Mouse (Mus musculus) naive thymus-derived CD4-positive, alpha-beta T cell, adult 2 months (primary cell): Measurements from ENCODE around the gene Kcnc4.

Source experiments
- DNase-seq: peaks from one replicate; pipeline ENCODE4 v3.0.0-alpha.2; 2011; ENCODE audit warnings: low read depth

Gene Kcnc4

GRCm38 (mm10) chr3:107458104-107458503 lies 1.2 kb downstream of the Kcnc4 start:
- DNase-seq = no peak

DNA sequence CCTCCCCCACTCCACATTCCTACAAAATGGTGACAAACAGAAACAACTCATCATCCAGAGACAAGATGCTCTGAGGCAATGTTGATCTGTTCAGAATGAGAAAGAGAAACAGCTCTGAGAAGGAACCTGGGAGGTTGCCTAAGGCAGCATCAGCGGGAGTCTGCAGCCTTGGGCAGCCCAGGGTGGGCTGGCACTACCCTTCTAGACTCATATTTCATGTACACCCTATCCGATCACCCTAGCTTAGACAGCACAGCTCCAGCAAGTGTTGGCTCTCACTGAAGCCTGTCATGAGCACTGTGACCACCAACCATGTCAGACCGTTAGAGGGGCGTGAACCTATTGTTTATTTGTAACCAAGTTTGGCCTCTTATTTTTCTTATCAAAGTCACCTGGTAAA lies 5.1 kb downstream of the Kcnc4 start:
- no peak for DNase-seq

- DNase-seq = no peak
These were observed 12.5 kb downstream of the Kcnc4 start for GRCm38 (mm10) chr3:107446822-107447221.

- DNase-seq = no peak
These were observed 15.5 kb downstream of the Kcnc4 start for GRCm38 (mm10) chr3:107443866-107444265.

- no peak for DNase-seq
These were observed 17.2 kb downstream of the Kcnc4 start for GRCm38 (mm10) chr3:107442191-107442590.

DNA sequence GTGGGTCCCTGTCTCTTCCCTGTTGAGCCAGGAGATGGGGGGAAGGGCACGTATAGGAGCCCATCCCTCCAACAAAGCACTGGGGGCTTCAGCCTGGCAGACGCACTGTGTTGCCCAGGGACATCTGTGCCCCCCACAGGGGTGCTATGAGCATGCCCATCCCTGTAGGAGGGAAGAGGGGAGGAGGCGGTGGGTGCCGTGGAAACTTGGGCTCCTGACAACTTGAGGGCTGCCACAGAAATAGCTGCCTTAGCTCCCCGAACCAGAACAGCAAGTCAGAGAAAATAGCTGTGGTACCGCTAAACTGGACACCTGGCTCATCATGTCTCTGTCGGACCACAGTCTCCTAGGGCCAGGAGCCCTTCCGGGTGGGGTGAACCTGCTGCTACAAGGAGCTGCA lies 18.0 kb downstream of the Kcnc4 start:
- DNase-seq = no peak

GRCm38 (mm10) chr3:107439280-107439679 lies 20.1 kb downstream of the Kcnc4 start:
- no peak for DNase-seq

GRCm38 (mm10) chr3:107437666-107438065 lies 21.7 kb downstream of the Kcnc4 start:
- DNase-seq = no peak

DNA sequence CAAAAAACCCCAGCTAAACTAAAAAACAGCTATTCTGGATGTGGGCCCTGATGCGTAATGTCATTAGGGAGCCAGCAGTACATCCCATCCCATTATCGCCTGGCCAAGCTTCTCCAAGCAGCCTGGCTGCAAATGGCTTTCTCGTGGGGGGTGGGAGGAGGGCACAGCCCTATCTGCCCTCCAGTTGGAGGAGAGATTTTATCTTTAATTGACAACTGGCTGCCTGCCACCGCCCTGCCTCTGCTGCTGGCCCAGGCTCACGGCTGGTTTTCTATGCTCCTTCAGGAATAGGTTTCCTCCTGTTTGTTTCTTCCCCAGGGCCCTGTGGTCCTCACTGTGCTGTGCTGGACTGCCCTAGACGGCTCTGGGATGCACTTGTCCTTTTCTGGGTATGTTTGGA lies 22.9 kb downstream of the Kcnc4 start:
- no peak for DNase-seq

DNA sequence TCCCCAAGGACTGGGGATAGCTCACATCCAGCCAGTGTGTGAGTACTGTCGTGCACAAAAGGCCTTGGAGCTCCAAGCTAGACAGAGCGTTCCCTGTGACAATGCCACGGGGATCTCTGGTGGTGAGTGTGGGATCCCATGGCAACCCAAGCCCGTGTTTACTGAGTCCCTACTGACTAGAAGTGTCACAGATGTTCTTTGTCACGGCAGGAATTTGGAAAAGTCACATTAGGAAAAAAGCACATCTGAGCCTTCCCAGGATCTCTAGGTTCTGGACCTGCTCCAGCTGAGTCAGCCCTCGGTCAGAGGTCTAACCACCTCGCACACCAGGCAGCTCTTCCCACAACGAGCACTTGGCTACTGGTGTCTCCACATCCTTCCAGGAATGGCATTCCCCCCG lies 25.7 kb downstream of the Kcnc4 start:
- no peak for DNase-seq

GRCm38 (mm10) chr3:107431268-107431667 lies 28.1 kb downstream of the Kcnc4 start:
- DNase-seq = no peak

GRCm38 (mm10) chr3:107424258-107425041 lies 34.9 kb downstream of the Kcnc4 start:
- DNase-seq = no peak

GRCm38 (mm10) chr3:107420156-107420555 lies 39.2 kb downstream of the Kcnc4 start:
- DNase-seq = no peak

DNA sequence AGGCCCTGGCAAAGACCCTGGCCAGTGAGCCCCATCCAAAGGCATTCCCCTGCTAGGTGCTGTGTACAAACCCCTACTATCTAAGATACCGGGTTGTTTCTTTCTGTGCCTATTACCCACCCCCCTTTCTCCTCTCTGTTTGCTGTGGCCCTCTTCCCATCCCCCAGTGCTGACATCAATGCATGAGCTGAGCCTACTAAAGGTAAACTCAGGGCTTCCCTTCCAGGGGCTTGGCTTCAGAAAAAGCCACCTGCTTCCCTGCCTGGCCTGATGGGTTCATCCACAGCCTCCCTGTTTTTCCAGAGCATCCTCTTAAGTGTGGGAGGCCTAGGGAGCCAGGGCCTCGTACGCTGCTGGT lies 42.1 kb downstream of the Kcnc4 start:
- DNase-seq = no peak

GRCm38 (mm10) chr3:107416541-107417286 lies 42.6 kb downstream of the Kcnc4 start:
- DNase-seq = no peak

- DNase-seq = no peak
These were observed 46.3 kb downstream of the Kcnc4 start for GRCm38 (mm10) chr3:107413093-107413492.

DNA sequence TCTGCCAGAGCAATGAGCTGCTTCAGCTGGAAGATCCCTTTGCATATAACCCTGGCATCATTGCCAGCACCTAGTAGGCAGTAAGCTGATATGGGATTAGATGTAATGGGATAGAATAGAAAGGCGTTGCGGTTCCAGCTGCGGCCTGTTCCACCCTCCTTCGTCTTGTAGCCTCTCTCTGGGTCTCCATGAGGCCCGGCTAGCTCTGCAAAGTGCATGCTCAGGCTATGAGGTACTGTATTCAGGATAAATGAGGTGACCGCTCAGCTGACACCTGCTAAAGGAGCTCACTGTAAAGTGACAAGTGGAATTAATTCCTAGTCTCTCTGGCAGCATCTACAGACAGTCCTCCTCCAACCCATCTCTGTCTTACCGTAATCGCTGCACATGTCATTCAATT lies 46.8 kb downstream of the Kcnc4 start:
- no peak for DNase-seq

DNA sequence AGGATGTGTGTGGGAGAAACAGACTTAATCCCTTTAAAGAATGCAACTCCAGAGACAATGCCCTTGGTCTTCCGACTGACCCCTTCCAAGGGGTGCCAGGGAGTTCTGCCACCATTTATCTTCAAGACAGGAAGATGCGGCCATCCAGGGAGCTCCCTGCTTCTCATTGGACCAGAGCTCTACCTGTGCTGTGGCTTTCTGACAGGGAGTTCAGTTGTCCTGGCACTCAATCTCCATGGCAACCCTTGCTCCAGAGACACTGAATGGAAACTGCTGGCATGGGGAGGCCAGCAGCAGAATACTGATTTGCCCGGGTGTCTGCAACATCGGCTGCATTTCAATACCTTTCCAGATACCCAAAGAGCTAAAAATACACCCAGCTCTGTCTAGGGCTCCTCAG lies 47.7 kb downstream of the Kcnc4 start:
- no peak for DNase-seq

DNA sequence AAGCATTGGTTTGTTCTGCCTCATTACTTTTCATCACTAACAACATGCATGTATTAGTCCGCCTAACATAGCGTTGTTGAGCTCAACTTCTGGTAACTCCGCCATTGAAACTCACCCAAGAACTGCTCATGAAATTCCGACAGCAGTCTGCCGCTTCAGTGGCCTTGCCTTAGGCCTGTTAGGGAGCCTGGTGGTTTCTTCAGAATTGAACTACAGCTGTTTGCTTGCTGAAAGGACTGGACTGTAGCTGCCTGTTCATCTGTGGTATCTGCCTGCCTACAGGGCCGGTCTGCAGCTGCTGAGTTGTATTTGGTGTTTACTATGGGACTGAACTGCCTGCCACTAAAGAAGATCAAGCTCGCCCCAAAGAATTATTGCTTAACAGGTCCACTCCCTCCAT lies 58.0 kb downstream of the Kcnc4 start:
- DNase-seq = no peak

DNA sequence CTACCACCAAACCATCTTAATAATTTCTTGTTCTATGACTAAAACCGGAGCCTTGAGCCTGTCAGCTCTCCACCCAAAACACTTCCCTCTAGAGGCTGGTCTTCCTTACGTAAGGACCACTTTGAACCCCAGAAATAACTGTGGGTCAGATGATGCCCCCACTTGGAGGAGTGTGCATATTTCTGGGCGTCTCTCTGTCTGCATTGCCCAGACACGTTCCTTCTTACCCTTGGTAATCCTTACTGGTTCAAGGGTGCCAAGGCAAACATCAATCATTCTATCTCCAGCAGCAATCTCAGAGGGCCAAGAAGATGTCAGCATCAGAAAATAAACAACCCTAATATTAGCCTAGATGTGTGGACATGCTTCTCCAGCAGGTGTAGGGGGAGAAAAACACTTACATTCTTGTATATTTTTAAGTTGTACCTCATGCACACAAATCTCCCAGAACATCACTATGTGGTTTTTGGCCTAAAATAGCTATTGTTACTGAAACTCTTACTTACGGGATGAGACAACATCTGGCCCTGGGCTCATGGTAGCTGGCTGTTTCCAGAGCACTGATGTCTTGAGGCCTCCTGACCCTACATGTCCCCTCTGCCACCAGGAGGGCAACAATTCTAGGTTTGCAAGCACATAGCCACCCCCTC lies 59.2 kb downstream of the Kcnc4 start:
- no peak for DNase-seq

- no peak for DNase-seq
These were observed 68.2 kb downstream of the Kcnc4 start for GRCm38 (mm10) chr3:107391198-107391597.
